In genomic region chr14:36965421-36965820, GRCm38 (mm10) we compare ENCODE assay signal across 24 mouse cellular contexts. TPM values are rescaled to one million over a fixed set of nuclear protein-coding genes. Genes with fewer than 3 reads are reported as not detected.
DNase-seq lines count a peak whose midpoint lies in the region; ATAC-seq and TF ChIP-seq lines count a peak whose summit lies in the region.
"Had no signal": no experiment of that assay in that cellular context is flagged by ENCODE, and none has a peak within 500 bp of the region (broad histone marks: within the 10 kb centered on the region; RNA-seq: fewer than 3 reads in every experiment).

No protein-coding gene starts in this region.

- H3K9ac ChIP-seq in hindbrain, embryonic 13.5 days = no peak overlapping the region
- no peak overlapping the region for H3K9ac ChIP-seq in hindbrain, embryonic 11.5 days (ENCODE audit: low read depth, low read length)
- H3K9ac ChIP-seq in embryonic facial prominence, embryonic 14.5 days (ENCODE audit: low read depth, low read length) = no peak overlapping the region
- H3K9ac ChIP-seq: embryonic facial prominence, embryonic 12.5 days; forebrain, embryonic 12.5 days; heart, embryonic 13.5 days; limb, embryonic 13.5 days; liver, embryonic 15.5 days; midbrain, embryonic 15.5 days had no signal

- no peaks in the 10 kb centered on the region for H3K27me3 ChIP-seq in hindbrain, embryonic 13.5 days
- no peaks in the 10 kb centered on the region for H3K27me3 ChIP-seq in hindbrain, embryonic 11.5 days (ENCODE audit: control insufficient read depth, insufficient read depth, low read length)
- no peaks in the 10 kb centered on the region for H3K27me3 ChIP-seq in embryonic facial prominence, embryonic 14.5 days (replicated peaks; ENCODE audit: control insufficient read depth, insufficient read depth, low read length)
- H3K27me3 ChIP-seq: embryonic facial prominence, embryonic 12.5 days; forebrain, embryonic 12.5 days; heart, embryonic 13.5 days; limb, embryonic 13.5 days; liver, embryonic 15.5 days; midbrain, embryonic 15.5 days had no signal

- intact Hi-C loops in heart, postnatal 14 days (cut with DNase I) = loop anchor here (10.0 kb wide), 1 partner anchor 169 kb away; the partner anchor contains the start of gene Ghitm
- intact Hi-C loops in heart, postnatal 10 days (cut with DNase I) = no loop called here

- peaks cover 36% of the 10 kb centered on the region for H3K4me1 ChIP-seq in hindbrain, embryonic 13.5 days (replicated peaks)
- H3K4me1 ChIP-seq in hindbrain, embryonic 11.5 days (replicated peaks; ENCODE audit: control insufficient read depth, insufficient read depth, low read length) = no peaks in the 10 kb centered on the region; the same call in 1 of the 2 replicates
- peaks cover 12% of the 10 kb centered on the region for H3K4me1 ChIP-seq in embryonic facial prominence, embryonic 14.5 days (ENCODE audit: control insufficient read depth, insufficient read depth, low read length)

- DNase-seq in hindbrain, embryonic 11.5 days (ENCODE audit: low spot score) = no peak
- DNase-seq in layer of hippocampus, adult 2 months (ENCODE audit: low spot score in 2 of 2) = no peak
- no peak for DNase-seq in layer of hippocampus, adult 11-12 months (ENCODE audit: low spot score)
- DNase-seq in embryo, embryonic 10 days (ENCODE audit: low spot score) = peak; percentile 46
- peak; percentile 12 for DNase-seq in embryonic facial prominence, embryonic 14.5 days (ENCODE audit: low spot score)
- no peak for DNase-seq in heart, postnatal 14 days
- no peak for DNase-seq in heart, postnatal 10 days
- DNase-seq: adrenal gland, postnatal 14 days; cerebellum, adult 2 months; cerebellum, postnatal 25 days; gastrocnemius, postnatal 36 days; heart, adult 2 months; heart, postnatal 4 days; right cerebral cortex, postnatal 14 days had no signal

- no peak overlapping the region for H3K4me3 ChIP-seq in hindbrain, embryonic 13.5 days
- H3K4me3 ChIP-seq in hindbrain, embryonic 11.5 days (ENCODE audit: low read depth, low read length) = no peak overlapping the region
- no peak overlapping the region for H3K4me3 ChIP-seq in layer of hippocampus, adult 2 months
- no peak overlapping the region for H3K4me3 ChIP-seq in embryonic facial prominence, embryonic 14.5 days (ENCODE audit: low read depth, low read length)
- H3K4me3 ChIP-seq: embryonic facial prominence, embryonic 12.5 days; erythroblast, embryonic 14.5 days; forebrain, embryonic 12.5 days; heart, adult 2 months; heart, embryonic 13.5 days; limb, embryonic 13.5 days; liver, embryonic 15.5 days; midbrain, embryonic 15.5 days had no signal

- H3K36me3 ChIP-seq in hindbrain, embryonic 13.5 days = no peaks in the 10 kb centered on the region
- H3K36me3 ChIP-seq in hindbrain, embryonic 11.5 days (ENCODE audit: control insufficient read depth, insufficient read depth, low read length) = no peaks in the 10 kb centered on the region
- no peaks in the 10 kb centered on the region for H3K36me3 ChIP-seq in embryonic facial prominence, embryonic 14.5 days (ENCODE audit: control insufficient read depth, insufficient read depth, low read length)
- H3K36me3 ChIP-seq: embryonic facial prominence, embryonic 12.5 days; forebrain, embryonic 12.5 days; heart, embryonic 13.5 days; limb, embryonic 13.5 days; liver, embryonic 15.5 days; midbrain, embryonic 15.5 days had no signal

- no peaks in the 10 kb centered on the region for H3K9me3 ChIP-seq in hindbrain, embryonic 13.5 days
- no peaks in the 10 kb centered on the region for H3K9me3 ChIP-seq in hindbrain, embryonic 11.5 days (ENCODE audit: control insufficient read depth, low read length)
- H3K9me3 ChIP-seq in embryonic facial prominence, embryonic 14.5 days (ENCODE audit: control insufficient read depth, low read length) = no peaks in the 10 kb centered on the region
- H3K9me3 ChIP-seq: embryonic facial prominence, embryonic 12.5 days; forebrain, embryonic 12.5 days; heart, embryonic 13.5 days; limb, embryonic 13.5 days; liver, embryonic 15.5 days; midbrain, embryonic 15.5 days had no signal

- H3K27ac ChIP-seq in hindbrain, embryonic 13.5 days = no peak overlapping the region
- H3K27ac ChIP-seq in hindbrain, embryonic 11.5 days (ENCODE audit: low read depth, low read length) = no peak overlapping the region
- H3K27ac ChIP-seq in layer of hippocampus, adult 2 months = 0 out of 2 replicates have a peak overlapping the region, but pooled peaks have one; percentile 12
- H3K27ac ChIP-seq in embryonic facial prominence, embryonic 14.5 days (replicated peaks; ENCODE audit: low read depth, low read length) = no peak overlapping the region
- H3K27ac ChIP-seq: embryonic facial prominence, embryonic 12.5 days; forebrain, embryonic 12.5 days; heart, adult 2 months; heart, embryonic 13.5 days; limb, embryonic 13.5 days; liver, embryonic 15.5 days; macrophage; midbrain, embryonic 15.5 days had no signal

- no peak for ATAC-seq in hindbrain, embryonic 13.5 days (ENCODE audit: low FRiP score)
- ATAC-seq in hindbrain, embryonic 11.5 days (ENCODE audit: low FRiP score) = no peak
- no peak for ATAC-seq in embryonic facial prominence, embryonic 14.5 days (ENCODE audit: low read depth)
- ATAC-seq: inflammation-experienced regulatory T-cells, adult 6 months; midbrain, embryonic 15.5 days had no signal

- peak overlapping the region; percentile 61; the same call in 1 of the 2 replicates for H3K4me2 ChIP-seq in hindbrain, embryonic 13.5 days
- no peak overlapping the region for H3K4me2 ChIP-seq in hindbrain, embryonic 11.5 days (replicated peaks; ENCODE audit: low read depth, low read length)
- no peak overlapping the region for H3K4me2 ChIP-seq in embryonic facial prominence, embryonic 14.5 days (ENCODE audit: low read depth, low read length)
- H3K4me2 ChIP-seq: embryonic facial prominence, embryonic 12.5 days; forebrain, embryonic 12.5 days; heart, embryonic 13.5 days; limb, embryonic 13.5 days; liver, embryonic 15.5 days; midbrain, embryonic 15.5 days had no signal

- no peak for TF ChIP-seq CTCF in layer of hippocampus, adult 2 months (conservative IDR thresholded peaks at IDR 0.05)

- WGBS in hindbrain, embryonic 13.5 days = 41% methylated on average over 3 of the region's 3 CpGs
- WGBS in hindbrain, embryonic 11.5 days = 43% methylated on average over 3 of the region's 3 CpGs
- WGBS in embryonic facial prominence, embryonic 14.5 days = 17% methylated on average over 3 of the region's 3 CpGs

RNA-seq across cellular contexts. Expression of gene Ccser2, which starts 3.2 kb away (rescaled TPM):
- 84.1 and 85.5 TPM in 2 replicates for polyA plus RNA-seq in hindbrain, embryonic 13.5 days (2015; fragmentation: Nextera tagmentation; extraction: Ambion mirVana)
- polyA plus RNA-seq in hindbrain, embryonic 11.5 days (2014; fragmentation: Nextera tagmentation; extraction: Ambion mirVana) = 47.1 and 50.2 TPM in 2 replicates
- total RNA-seq in layer of hippocampus, adult 2 months (2021) = 10 to 100 TPM; 78.3 to 88.0 TPM
- polyA plus RNA-seq in embryonic facial prominence, embryonic 14.5 days (2014; fragmentation: Nextera tagmentation; extraction: Ambion mirVana) = 49.6 and 52.7 TPM in 2 replicates
- total RNA-seq in heart, postnatal 14 days (2021) = 100 to 1,000 TPM; 106 to 109 TPM
- 100 to 1,000 TPM; 106 to 115 TPM for total RNA-seq in heart, postnatal 10 days (2021)

Comparison
In these comparisons a context has a peak if more than half of its experiments do, and no peak if none do; other contexts are left out.
1. DNase-seq: peak in embryo, embryonic 10 days (single experiment) and embryonic facial prominence, embryonic 14.5 days (single experiment); none in hindbrain, embryonic 11.5 days (single experiment), layer of hippocampus, adult 2 months (0 of 2), layer of hippocampus, adult 11-12 months (single experiment), heart, postnatal 14 days (0 of 2) and heart, postnatal 10 days (0 of 2).